Mouse (Mus musculus) CD4-positive helper T cell, adult 2 months (primary cell): ENCODE results near the gene Snx25.
"Not testable (repeated sequence)": the region's sequence is repeated elsewhere in the genome, so short reads cannot be mapped to it uniquely, and the experiment has no call there.

Source experiments
- DNase-seq: peaks from one replicate; pipeline ENCODE4 v3.0.0-alpha.2; 2012; ENCODE audit warnings: low read depth, missing footprints, low spot score

Gene Snx25

DNA sequence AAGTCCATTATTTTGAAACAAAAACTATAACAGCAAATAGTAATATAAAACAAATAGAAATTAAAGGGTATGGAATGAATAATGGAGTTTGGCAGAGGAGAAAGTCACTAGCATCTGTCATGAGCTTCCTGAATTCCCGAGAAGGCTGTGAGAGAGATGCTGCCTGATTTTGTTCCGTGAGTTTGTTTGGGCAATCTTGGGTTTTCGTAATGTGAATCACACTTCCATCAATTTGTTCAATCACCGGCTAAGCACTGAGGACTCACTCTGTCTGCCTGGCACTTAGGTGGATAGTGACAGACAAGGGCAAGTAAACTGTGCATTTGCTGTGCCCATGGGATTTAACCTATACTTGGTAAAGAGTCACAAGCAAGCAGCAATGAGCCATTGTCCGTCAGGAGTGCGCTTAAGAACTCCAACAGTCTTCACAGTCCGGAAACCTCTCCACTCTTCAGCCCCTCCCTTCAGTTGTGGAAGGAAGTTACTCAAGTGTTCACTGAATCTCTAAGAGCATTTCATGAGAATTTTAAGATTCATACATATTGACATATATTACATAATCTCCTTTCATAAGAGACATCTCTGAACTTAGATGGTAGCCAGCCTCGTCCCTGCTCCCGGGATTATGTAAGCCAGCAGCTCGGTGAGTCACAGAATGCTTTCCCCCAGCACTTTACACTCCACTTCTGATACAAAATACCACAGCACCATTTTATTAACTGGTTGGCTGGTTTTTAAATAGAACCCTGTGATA, 13.9 kb downstream of the Snx25 start:
- DNase-seq: no peak

- DNase-seq: no peak
Measured at GRCm38 (mm10) chr8:46137336-46137735, 14.6 kb downstream of the Snx25 start.

DNA sequence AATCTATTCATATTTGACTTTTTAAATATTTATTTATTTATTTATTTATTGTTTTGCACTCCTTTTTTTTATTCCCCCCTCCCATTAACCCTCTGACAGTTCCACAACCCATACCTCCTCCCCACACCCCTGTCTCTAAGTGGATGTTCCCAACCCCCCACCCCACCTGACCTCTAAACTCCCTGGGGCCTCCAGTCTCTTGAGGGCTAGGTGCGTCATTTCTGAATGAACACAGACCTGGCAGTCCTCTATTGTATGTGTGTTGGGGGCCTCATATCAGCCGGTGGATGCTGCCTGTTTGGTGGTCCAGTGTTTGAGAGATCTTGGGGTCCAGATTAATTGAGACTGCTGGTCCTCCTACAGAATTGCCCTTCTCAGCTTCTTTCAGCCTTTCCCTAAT, 16.4 kb downstream of the Snx25 start:
- DNase-seq: not testable (repeated sequence)

DNA sequence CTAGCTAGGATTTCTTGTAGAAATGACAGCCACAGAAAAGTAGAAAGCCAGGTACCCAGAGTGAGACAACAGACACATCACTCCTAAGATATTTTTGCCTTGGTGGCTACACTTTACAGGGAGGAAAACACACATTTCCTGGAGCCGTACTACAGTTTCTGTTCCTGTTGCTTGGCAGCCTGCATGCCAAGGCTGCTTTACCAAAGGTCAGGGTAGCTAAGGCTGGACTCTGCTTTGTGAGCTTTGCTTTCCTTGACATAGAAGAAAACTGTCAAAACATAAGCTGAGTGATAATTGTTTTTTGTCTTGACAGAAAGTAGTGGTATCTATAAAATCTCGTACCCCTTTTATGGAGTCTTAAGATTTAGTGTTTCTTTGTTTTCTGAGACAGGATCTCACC, 21.5 kb downstream of the Snx25 start:
- no peak for DNase-seq

DNA sequence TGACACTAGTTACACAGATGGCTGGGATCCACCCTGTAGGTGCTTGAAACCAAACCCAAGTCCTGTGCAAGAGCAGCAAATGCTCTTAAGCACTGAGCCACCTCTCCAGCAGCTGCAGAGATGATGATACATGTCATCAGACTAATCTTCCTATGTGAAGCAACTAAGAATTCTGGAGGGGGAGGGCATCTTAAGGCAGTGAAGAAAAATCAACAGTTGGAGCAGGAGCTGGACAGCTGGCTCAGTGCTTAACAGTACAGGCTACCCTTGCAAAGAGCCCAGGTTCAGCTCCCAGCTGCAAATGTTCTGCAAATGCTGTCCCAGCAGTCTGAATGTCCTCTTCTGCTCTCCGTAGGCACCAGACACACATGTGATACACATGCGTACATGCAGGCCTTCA, 29.5 kb downstream of the Snx25 start:
- no peak for DNase-seq

DNA sequence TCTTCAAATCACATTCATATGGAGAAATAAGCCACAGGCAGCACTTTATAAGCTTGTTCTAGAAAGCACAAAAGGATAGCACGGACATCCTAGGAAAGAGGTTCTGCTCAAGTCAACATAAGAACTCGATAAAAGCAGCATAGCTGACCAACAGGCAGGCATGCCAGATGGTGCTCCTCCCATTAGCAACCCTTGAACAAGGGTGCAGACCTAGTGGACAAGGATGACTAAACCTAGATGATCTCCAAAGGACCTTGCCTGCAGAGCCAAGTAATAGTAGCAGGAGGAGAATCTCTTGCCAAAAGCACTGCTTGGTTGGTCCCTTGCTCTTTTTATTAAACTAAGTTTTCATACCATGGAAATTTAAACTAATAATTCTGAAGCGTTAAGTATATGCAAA, 32.8 kb downstream of the Snx25 start:
- no peak for DNase-seq

GRCm38 (mm10) chr8:46117172-46117571, 34.8 kb downstream of the Snx25 start:
- DNase-seq: no peak

GRCm38 (mm10) chr8:46113421-46114170, 38.4 kb downstream of the Snx25 start:
- DNase-seq: peak; percentile 1

DNA sequence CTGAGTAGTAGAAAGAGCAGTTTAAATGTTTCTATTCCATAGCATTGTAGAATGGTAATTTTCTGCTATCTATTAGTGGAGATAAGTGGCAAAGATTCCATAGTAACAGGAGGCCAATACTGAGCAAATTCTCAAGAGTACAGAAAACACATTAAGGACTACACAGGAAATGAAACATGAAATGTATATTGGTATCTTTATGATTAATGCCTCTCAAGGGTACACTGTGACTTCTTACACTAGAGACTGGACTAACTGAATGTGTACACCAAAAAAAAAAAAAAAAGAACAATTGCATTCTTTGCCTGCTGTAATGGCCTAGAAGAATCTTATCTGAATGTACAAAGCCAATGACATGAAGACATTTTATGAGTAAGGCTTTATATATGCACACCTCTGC, 44.3 kb downstream of the Snx25 start:
- no peak for DNase-seq

DNA sequence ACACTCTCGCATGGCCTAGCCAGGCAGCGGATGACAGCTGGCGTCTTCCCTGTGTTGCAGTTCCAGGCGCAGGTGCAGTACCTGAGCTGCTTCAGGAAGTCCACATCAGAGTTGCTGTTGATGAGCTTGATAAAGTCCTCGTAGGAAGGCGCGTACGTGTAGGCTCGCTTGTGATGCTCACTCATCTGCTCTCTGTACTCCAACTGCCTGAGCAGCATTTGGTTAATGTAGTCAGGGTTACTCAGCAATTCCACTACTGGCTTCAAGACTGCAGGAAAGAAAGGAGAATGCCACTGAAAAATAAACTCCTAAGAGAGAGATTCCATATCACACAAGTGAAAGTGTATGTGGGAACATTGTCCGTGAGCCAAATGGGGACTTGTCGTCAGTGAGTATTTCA, 48.5 kb downstream of the Snx25 start:
- DNase-seq: no peak

DNA sequence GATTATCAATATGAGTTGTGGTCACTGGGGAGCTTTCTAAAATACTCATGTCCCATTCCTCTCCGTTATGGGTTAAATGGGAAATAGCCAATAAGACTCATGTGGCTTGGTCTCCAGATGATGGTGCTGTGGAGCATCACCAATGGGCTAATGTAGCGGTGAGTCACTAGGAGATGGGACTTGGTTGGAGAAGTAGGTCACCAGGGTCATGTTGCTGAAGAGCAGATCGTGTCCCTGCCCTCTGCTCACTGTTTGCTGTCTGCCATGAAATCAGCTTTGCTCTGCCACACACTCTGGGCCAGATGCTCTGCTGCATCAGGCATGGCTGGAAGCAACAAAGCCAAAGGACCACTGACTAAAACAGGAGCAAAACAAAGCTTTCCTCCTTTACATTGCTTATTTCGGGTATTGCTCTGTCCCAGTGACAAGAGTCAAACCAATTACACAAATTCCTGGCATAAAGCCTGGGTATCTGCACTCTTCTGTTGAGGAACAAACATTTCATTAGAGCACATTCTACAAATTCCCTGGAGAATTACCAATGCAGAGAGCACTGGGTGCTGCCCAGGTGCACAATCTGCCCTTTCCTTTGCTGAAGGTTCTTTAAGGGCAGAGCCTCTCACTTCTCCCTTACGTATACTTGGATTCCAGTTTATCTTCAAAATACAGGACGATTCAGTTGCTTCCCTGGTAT, 59.1 kb downstream of the Snx25 start:
- DNase-seq: no peak

- no peak for DNase-seq
Measured at GRCm38 (mm10) chr8:46083141-46083540, 68.8 kb downstream of the Snx25 start.

DNA sequence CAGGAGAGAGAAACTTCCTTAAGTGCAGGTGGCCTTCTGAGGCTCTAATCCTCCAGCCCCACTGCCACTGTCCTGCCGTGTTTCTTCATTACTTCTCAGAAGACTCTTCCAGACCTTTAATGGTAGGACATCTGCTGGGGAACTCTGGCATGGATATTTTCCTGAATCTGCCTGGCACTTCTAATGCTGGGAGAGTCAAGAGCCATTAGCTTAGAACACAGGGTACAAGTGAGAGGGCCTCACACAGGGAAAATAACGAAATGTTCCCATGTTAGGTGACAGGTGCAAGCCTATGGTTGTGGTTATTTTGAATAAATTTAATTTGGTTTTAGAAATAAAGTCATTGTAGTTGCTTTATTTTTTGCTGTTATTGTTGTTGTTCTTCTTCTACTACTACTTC, 70.9 kb downstream of the Snx25 start:
- DNase-seq: no peak

DNA sequence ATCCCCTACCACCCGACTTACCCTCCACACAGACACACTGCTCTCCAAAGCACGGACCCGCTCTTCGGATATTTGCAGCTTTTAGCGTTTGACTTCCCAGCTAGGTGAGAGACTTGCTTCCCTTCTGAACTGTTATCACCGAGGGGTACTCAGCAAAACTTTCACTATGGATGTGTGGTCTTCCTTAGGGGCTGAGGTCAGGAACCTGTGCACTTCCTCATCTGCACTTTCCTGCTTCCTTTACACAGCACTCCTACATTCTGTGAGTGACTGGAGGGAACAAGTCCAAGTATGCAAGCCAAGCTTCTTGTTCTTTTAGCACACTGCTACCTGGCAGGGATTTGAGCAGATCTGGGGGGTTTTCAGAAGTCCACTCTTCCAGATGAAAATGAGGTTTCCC, 73.1 kb downstream of the Snx25 start:
- DNase-seq: no peak

- no peak for DNase-seq
Measured at GRCm38 (mm10) chr8:46075223-46075622, 76.7 kb downstream of the Snx25 start.

DNA sequence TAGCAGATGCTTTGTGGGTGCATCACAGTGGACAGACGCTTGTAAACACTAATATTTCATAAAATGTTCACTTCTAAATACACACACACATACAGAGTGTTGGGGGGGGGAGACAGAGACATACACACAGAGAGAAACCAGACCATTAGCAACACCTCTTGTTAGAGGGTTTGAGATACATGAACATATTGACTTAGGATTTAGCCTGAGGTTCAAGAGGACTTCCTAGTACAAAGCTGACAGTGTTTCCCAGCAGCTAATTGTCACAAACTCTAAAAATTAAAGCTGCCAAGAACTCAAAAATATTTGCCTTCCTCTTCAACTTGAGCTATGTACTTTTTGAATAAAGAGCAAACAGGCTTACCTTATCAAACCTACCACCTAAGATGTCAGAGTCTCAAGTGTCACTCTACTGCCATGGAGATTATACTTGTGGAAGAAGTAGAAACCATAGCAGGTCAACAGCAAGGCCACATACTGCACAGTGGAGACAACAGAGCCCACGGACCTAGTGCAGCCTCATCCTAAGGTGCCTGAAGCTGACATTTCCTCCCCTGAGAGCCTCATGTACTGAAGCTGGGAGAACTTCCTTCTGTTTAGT, 78.3 kb downstream of the Snx25 start:
- DNase-seq: no peak

- no peak for DNase-seq
Measured at GRCm38 (mm10) chr8:46072798-46073197, 79.2 kb downstream of the Snx25 start.

DNA sequence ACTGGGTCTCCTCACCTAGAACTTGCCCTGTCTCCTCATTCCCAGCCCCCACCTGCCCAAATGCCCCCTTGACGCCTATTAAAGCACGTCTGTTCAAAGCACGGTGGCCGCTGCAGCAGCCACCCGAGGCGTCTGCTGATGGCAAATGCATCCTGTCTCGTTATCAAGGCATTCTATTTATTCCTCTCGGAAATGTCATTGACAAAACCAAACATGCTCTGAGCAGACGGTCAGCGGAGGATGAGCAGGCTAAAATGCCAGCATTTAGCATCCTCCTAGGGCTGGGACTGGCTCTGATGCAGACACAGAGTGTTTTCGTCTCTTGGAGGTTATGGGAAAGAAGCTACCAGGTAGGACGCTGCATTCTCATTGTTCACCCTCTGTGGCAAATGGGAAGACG, 111.7 kb downstream of the Snx25 start:
- no peak for DNase-seq

- no peak for DNase-seq
Measured at GRCm38 (mm10) chr8:46039666-46040065, 112.3 kb downstream of the Snx25 start.

- no peak for DNase-seq
Measured at GRCm38 (mm10) chr8:46036217-46036616, 115.7 kb downstream of the Snx25 start.

- DNase-seq: no peak
Measured at GRCm38 (mm10) chr8:46024392-46024791, 127.6 kb downstream of the Snx25 start.

GRCm38 (mm10) chr8:46022758-46023157, 129.2 kb downstream of the Snx25 start:
- DNase-seq: no peak
